Mouse (Mus musculus) heart, embryonic 16.5 days (tissue): ENCODE data around the gene Ap2a1. TPM values are rescaled to one million over a fixed set of nuclear protein-coding genes. Genes with fewer than 3 reads are reported as not detected.

ENCODE experiments used
- ATAC-seq: fragments of 200-750 bp; cut with Nextera tagmentation; replicated peaks from 2 replicates; pipeline ENCODE4 v1.8.0; 2017; ENCODE audit warnings: moderate number of reproducible peaks; ENCODE audit not compliant: insufficient read depth, low FRiP score; ENCODE audit errors: extremely low read depth
- H3K27ac ChIP-seq: fragments of 300-500 bp; sonication (generic); 2 replicates; pipeline ENCODE4 v1.5.1; 2014; ENCODE audit warnings: mild to moderate bottlenecking, low read length, control low read depth, moderate library complexity
- H3K27me3 ChIP-seq: fragments of 300-500 bp; sonication (generic); 2 replicates; pipeline ENCODE4 v1.6.1; 2014; ENCODE audit warnings: low read length, mixed read lengths; ENCODE audit not compliant: control insufficient read depth, insufficient read depth
- H3K36me3 ChIP-seq: fragments of 300-500 bp; sonication (generic); 2 replicates; pipeline ENCODE4 v1.6.1; 2014; ENCODE audit not compliant: control insufficient read depth, insufficient read depth
- H3K4me1 ChIP-seq: fragments of 300-500 bp; sonication (generic); 2 replicates; pipeline ENCODE4 v1.6.1; 2014; ENCODE audit warnings: low read length, mixed read lengths; ENCODE audit not compliant: control insufficient read depth, insufficient read depth
- H3K4me2 ChIP-seq: fragments of 300-500 bp; sonication (generic); 2 replicates; pipeline ENCODE4 v1.6.1; 2014; ENCODE audit warnings: low read depth, mild to moderate bottlenecking, control low read depth, low read length
- H3K4me3 ChIP-seq: fragments of 300-500 bp; sonication (generic); 2 replicates; pipeline ENCODE4 v1.5.1; 2014; ENCODE audit warnings: mild to moderate bottlenecking, control low read depth, low read length
- H3K9ac ChIP-seq: fragments of 300-500 bp; sonication (generic); 2 replicates; pipeline ENCODE4 v1.6.1; 2014; ENCODE audit warnings: low read length, control low read depth
- H3K9me3 ChIP-seq: fragments of 300-500 bp; sonication (generic); replicated peaks from 2 replicates; pipeline ENCODE4 v1.6.1; 2016; ENCODE audit warnings: low read length; ENCODE audit not compliant: control insufficient read depth
- WGBS: fragments of 180-500 bp; shearing (Covaris S2); extraction: QIAGEN DNeasy Blood & Tissue Kit; methylation state at CpG from one replicate; pipeline ENCODE4 v1.1.7; 2014; 5-methylcytosine and 5-hydroxymethylcytosine counted together
- polyA plus RNA-seq: library from polyadenylated mRNA; unstranded; fragments of >200 nt; fragmentation: Nextera tagmentation; extraction: Ambion mirVana; gene quantifications from 2 replicates; pipeline ENCODE4 v1.2.1, GENCODE M21; 2015

The Ap2a1 gene
- polyA plus RNA-seq, 1 experiment from 2014 or later = 51.8 TPM

DNA sequence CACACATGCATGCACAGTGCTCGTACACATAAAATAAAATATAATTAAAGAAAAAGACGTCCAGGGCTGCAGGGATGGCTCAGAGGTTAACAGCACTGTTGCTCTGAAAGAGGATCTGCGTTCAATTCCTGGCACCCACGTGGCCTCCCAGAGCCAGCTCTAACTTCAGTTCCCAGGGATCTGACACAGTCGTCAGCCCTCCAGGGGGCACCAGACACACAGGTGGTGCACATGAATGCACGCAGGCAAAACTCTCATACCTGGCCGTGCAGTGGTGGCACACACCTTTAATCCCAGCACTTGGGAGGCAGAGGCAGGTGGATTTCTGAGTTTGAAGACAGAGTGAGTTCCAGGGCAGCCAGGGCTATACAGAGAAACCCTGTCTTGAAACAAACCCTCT, 36.7 kb upstream of the Ap2a1 start:
- H3K27me3 ChIP-seq = no peaks in the 10 kb centered on the region
- 0 out of 2 replicates have a peak, but pooled peaks cover 2% of the 10 kb centered on the region for H3K36me3 ChIP-seq
- H3K4me1 ChIP-seq = peaks cover 8% of the 10 kb centered on the region
- WGBS = 72% methylated on average over 7 of the region's 7 CpGs
- H3K9me3 ChIP-seq = no peaks in the 10 kb centered on the region
- no peak overlapping the region for H3K4me3 ChIP-seq
- ATAC-seq = no peak
- H3K4me2 ChIP-seq = no peak overlapping the region
- no peak overlapping the region for H3K27ac ChIP-seq
- no peak overlapping the region for H3K9ac ChIP-seq

GRCm38 (mm10) chr7:44964990-44965389, 35.7 kb upstream of the Ap2a1 start:
- H3K4me1 ChIP-seq = 0 out of 2 replicates have a peak, but pooled peaks cover 2% of the 10 kb centered on the region
- H3K27me3 ChIP-seq = no peaks in the 10 kb centered on the region
- no peak for ATAC-seq
- H3K4me2 ChIP-seq = no peak overlapping the region
- 88% methylated on average over 13 of the region's 13 CpGs for WGBS
- H3K36me3 ChIP-seq = 0 out of 2 replicates have a peak, but pooled peaks cover 2% of the 10 kb centered on the region
- no peak overlapping the region for H3K4me3 ChIP-seq
- no peak overlapping the region for H3K27ac ChIP-seq
- no peak overlapping the region for H3K9ac ChIP-seq
- no peaks in the 10 kb centered on the region for H3K9me3 ChIP-seq

DNA sequence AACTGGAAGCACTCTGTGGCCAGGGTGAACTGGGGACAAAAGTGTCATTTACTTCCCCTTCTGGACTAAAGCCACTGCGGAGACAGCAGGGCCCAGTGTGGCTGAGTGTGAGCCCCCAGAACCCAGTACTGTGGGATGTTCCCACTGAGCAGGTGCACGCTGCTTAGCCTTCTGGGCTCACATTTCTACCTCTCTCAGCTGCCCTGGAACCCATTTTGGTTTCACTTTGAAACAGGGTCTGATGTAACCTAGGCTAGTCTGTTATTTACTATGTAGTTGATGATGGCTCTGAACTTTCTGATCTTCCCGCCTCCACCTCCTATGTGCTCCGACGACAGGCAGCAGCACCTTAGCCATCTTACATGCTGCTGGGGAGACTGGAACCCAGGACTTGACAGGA, 33.5 kb upstream of the Ap2a1 start:
- Histone ChIP-seq H3K4me1 (no peaks in the 10 kb centered on the region), H3K9ac (no peak overlapping the region), H3K27me3 (no peaks in the 10 kb centered on the region), H3K4me3 (no peak overlapping the region), H3K9me3 (no peaks in the 10 kb centered on the region), H3K36me3 (0 out of 2 replicates have a peak, but pooled peaks cover 2% of the 10 kb centered on the region), H3K4me2 (no peak overlapping the region), H3K27ac (no peak overlapping the region)
- no peak for ATAC-seq
- WGBS = 89% methylated on average over 5 of the region's 5 CpGs

DNA sequence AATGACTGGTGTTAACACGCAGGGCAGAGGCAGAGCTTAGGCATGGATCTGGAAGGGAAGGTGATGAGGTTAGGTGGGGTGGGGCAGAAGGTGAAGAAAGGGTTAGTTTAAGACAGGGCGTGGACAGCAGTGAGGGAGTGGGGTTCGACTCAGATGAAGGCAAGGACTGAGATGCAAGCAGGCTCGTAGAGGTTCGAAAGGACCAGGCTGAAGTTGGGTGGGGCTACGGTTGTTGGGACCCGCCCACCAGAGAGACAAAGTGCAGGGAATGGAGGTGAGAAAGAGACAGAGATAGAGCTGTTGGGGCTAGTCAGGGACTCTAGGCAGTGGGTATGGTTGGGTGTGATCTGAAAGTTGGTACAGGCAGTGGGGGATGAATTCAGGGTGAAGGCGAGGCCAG, 33.0 kb upstream of the Ap2a1 start:
- Histone ChIP-seq H3K4me1 (no peaks in the 10 kb centered on the region), H3K27ac (no peak overlapping the region), H3K4me3 (no peak overlapping the region), H3K9me3 (no peaks in the 10 kb centered on the region), H3K4me2 (no peak overlapping the region), H3K27me3 (no peaks in the 10 kb centered on the region), H3K9ac (no peak overlapping the region), H3K36me3 (0 out of 2 replicates have a peak, but pooled peaks cover 2% of the 10 kb centered on the region)
- 65% methylated on average over 8 of the region's 8 CpGs for WGBS
- ATAC-seq = no peak

GRCm38 (mm10) chr7:44960512-44960910, 31.2 kb upstream of the Ap2a1 start:
- WGBS = 87% methylated on average over 13 of the region's 13 CpGs
- no peak for ATAC-seq
- Histone ChIP-seq H3K36me3 (no peaks in the 10 kb centered on the region), H3K9me3 (no peaks in the 10 kb centered on the region), H3K27ac (no peak overlapping the region), H3K4me1 (no peaks in the 10 kb centered on the region), H3K4me2 (no peak overlapping the region), H3K9ac (no peak overlapping the region), H3K4me3 (no peak overlapping the region), H3K27me3 (no peaks in the 10 kb centered on the region)

- no peak for ATAC-seq
- no peak overlapping the region for H3K27ac ChIP-seq
- no peaks in the 10 kb centered on the region for H3K9me3 ChIP-seq
- no peak overlapping the region for H3K4me2 ChIP-seq
- H3K4me1 ChIP-seq = no peaks in the 10 kb centered on the region
- H3K36me3 ChIP-seq = no peaks in the 10 kb centered on the region
- no peak overlapping the region for H3K4me3 ChIP-seq
- no peaks in the 10 kb centered on the region for H3K27me3 ChIP-seq
- no peak overlapping the region for H3K9ac ChIP-seq
- 80% methylated on average over 10 of the region's 10 CpGs for WGBS
Observed at GRCm38 (mm10) chr7:44959874-44960511, 30.7 kb upstream of the Ap2a1 start.

DNA sequence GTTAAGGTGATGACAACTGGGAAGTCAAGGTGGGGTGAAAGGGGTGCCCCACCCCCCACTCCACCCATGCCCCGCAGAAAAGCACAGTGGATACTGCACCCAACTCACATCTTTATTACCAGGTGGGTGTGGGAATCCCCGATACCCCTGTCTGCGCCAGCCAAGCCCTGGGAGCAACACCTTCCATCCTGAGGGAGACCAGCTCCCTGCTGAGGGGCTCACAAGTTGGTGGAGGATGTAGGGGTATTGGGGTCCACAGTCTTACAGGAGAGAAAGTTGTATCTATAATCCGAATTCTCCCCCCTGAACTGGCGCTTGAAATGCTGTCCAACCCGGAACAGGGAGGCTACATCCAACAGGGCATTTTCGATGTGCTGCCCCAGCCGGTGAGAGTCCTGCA, 30.0 kb upstream of the Ap2a1 start:
- no peaks in the 10 kb centered on the region for H3K27me3 ChIP-seq
- 64% methylated on average over 8 of the region's 8 CpGs for WGBS
- no peak overlapping the region for H3K4me2 ChIP-seq
- no peaks in the 10 kb centered on the region for H3K36me3 ChIP-seq
- no peak overlapping the region for H3K4me3 ChIP-seq
- H3K9me3 ChIP-seq = no peaks in the 10 kb centered on the region
- no peak overlapping the region for H3K27ac ChIP-seq
- ATAC-seq = no peak
- no peak overlapping the region for H3K9ac ChIP-seq
- H3K4me1 ChIP-seq = no peaks in the 10 kb centered on the region

DNA sequence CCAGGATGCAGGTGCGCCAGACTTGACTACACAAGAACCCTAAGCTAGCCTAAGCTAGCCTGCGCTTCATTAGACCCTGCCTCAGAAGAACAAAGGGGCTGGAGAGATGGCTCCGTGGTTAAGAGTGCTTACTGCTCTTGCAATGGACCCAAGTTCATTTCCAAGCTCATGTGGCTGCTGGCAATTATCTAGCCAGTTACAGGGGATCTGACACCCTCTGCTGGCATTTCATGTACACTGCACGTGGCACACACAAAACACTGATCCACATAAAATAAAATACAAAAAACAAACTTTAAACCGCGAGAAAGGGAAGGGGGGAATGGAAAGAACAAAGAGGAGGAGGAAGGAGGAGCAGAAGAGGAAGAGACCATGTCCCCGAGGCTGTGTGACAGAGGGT, 28.9 kb upstream of the Ap2a1 start:
- no peaks in the 10 kb centered on the region for H3K9me3 ChIP-seq
- no peak for ATAC-seq
- 53% methylated on average over 7 of the region's 7 CpGs for WGBS
- no peaks in the 10 kb centered on the region for H3K4me1 ChIP-seq
- H3K4me2 ChIP-seq = no peak overlapping the region
- no peak overlapping the region for H3K9ac ChIP-seq
- no peak overlapping the region for H3K4me3 ChIP-seq
- H3K27me3 ChIP-seq = no peaks in the 10 kb centered on the region
- H3K36me3 ChIP-seq = no peaks in the 10 kb centered on the region
- H3K27ac ChIP-seq = no peak overlapping the region

- no peak overlapping the region for H3K9ac ChIP-seq
- H3K36me3 ChIP-seq = no peaks in the 10 kb centered on the region
- no peaks in the 10 kb centered on the region for H3K27me3 ChIP-seq
- peaks cover 3% of the 10 kb centered on the region for H3K4me1 ChIP-seq
- no peak overlapping the region for H3K4me2 ChIP-seq
- WGBS = 72% methylated on average over 20 of the region's 20 CpGs
- no peaks in the 10 kb centered on the region for H3K9me3 ChIP-seq
- H3K27ac ChIP-seq = no peak overlapping the region
- H3K4me3 ChIP-seq = no peak overlapping the region
- no peak for ATAC-seq
Observed at GRCm38 (mm10) chr7:44957183-44957835, 28.0 kb upstream of the Ap2a1 start.
